Mouse (Mus musculus) thymus, postnatal 0 days (tissue): ENCODE results near the gene Nlrp9a. TPM values are rescaled to one million over a fixed set of nuclear protein-coding genes. Genes with fewer than 3 reads are reported as not detected.
"Not testable (repeated sequence)": the region's sequence is repeated elsewhere in the genome, so short reads cannot be mapped to it uniquely, and the experiment has no call there.

Experiments
- DNase-seq: peaks from one replicate; pipeline ENCODE4 v3.0.0-alpha.2; 2015; ENCODE audit warnings: low spot score
- microRNA-seq: library from miRNA; unstranded; fragments of <30 nt; microRNA quantifications from one replicate; pipeline ENCODE4, GENCODE M21; 2016; ENCODE audit warnings: borderline number of aligned reads
- polyA plus RNA-seq: library from polyadenylated mRNA; unstranded; fragments of >200 nt; fragmentation: Nextera tagmentation; extraction: Ambion mirVana; gene quantifications from 2 replicates; pipeline ENCODE4 v1.2.1, GENCODE M21; 2015

Gene Nlrp9a
- not detected in 2 replicates for polyA plus RNA-seq

- DNase-seq = not testable (repeated sequence)
These were observed at the start of gene Nlrp9a for GRCm38 (mm10) chr7:26534723-26535122. Gene Nlrp9a, plus strand, starts transcription at chr7:26535023.

GRCm38 (mm10) chr7:26489514-26489913 is 45.3 kb upstream of the Nlrp9a start:
- DNase-seq = not testable (repeated sequence)

GRCm38 (mm10) chr7:26589077-26589476 is 54.3 kb downstream of the Nlrp9a start:
- no peak for DNase-seq

- DNase-seq = no peak
These were observed 55.0 kb downstream of the Nlrp9a start for GRCm38 (mm10) chr7:26589774-26590173.

GRCm38 (mm10) chr7:26618364-26618763 is 83.5 kb downstream of the Nlrp9a start, which contains the start of gene Vmn1r185:
Gene Vmn1r185, minus strand, starts transcription at chr7:26618464.
- not testable (repeated sequence) for DNase-seq

Small RNA genes within 50 kb of the gene (microRNA-seq; reads per million reads assigned to microRNA genes)
- not detected for gene Gm25947

Other genes with a start within 250 kb of the Nlrp9a start
- not detected in 2 replicates for gene Cyp2a4, start 227.9 kb upstream of the Nlrp9a start, polyA plus RNA-seq
- not detected in 2 replicates for gene Nlrp9c, start 131.3 kb upstream of the Nlrp9a start, polyA plus RNA-seq
- gene Nlrp4a, start 99.9 kb upstream of the Nlrp9a start, polyA plus RNA-seq = not detected in 2 replicates
- gene Vmn1r185, start 83.4 kb downstream of the Nlrp9a start, polyA plus RNA-seq = not detected in 2 replicates
- not detected in 2 replicates for gene Cyp2b23, start 151.4 kb downstream of the Nlrp9a start, polyA plus RNA-seq
- 0.07 TPM in 1 of 2 replicates, not detected in the other for gene Cyp2b19, start 222.1 kb downstream of the Nlrp9a start, polyA plus RNA-seq